Mouse (Mus musculus) hindbrain, postnatal 0 days (tissue): ENCODE measurements around the gene Slc24a3. TPM values are rescaled to one million over a fixed set of nuclear protein-coding genes. Genes with fewer than 3 reads are reported as not detected.
A peak's percentile ranks its signal among the peaks of the same experiment; 100 is the strongest.

Experiments used
- ATAC-seq: fragments of 200-750 bp; cut with Nextera tagmentation; 2 replicates; pipeline ENCODE4 v1.8.0; 2017; ENCODE audit warnings: mild to moderate bottlenecking, moderate TSS enrichment, moderate library complexity
- DNase-seq: peaks from one replicate; pipeline ENCODE4 v3.0.0-alpha.2; 2015; ENCODE audit warnings: low spot score
- H3K27ac ChIP-seq: fragments of 300-500 bp; sonication (generic); 2 replicates; pipeline ENCODE4 v1.5.1; 2014; ENCODE audit warnings: mild to moderate bottlenecking
- H3K27me3 ChIP-seq: fragments of 300-500 bp; sonication (generic); 2 replicates; pipeline ENCODE4 v1.6.1; 2014; ENCODE audit warnings: low read length, mixed read lengths; ENCODE audit not compliant: insufficient read depth
- H3K36me3 ChIP-seq: fragments of 300-500 bp; sonication (generic); 2 replicates; pipeline ENCODE4 v1.6.1; 2014; ENCODE audit warnings: low read length, mixed read lengths; ENCODE audit not compliant: insufficient read depth
- H3K4me1 ChIP-seq: fragments of 300-500 bp; sonication (generic); 2 replicates; pipeline ENCODE4 v1.6.1; 2014; ENCODE audit warnings: antibody characterized with exemption, low read length, mixed read lengths; ENCODE audit not compliant: insufficient read depth
- H3K4me2 ChIP-seq: fragments of 300-500 bp; sonication (generic); 2 replicates; pipeline ENCODE4 v1.6.1; 2014; ENCODE audit warnings: low read depth, mild to moderate bottlenecking, low read length, moderate library complexity, mixed read lengths
- H3K4me3 ChIP-seq: fragments of 300-500 bp; sonication (generic); 2 replicates; pipeline ENCODE4 v1.5.1; 2014; ENCODE audit warnings: low read length
- H3K9ac ChIP-seq: fragments of 300-500 bp; sonication (generic); replicated peaks from 2 replicates; pipeline ENCODE4 v1.6.1; 2014; ENCODE audit warnings: mild to moderate bottlenecking, low read length, moderate library complexity, mixed read lengths
- H3K9me3 ChIP-seq: fragments of 300-500 bp; sonication (generic); 2 replicates; pipeline ENCODE4 v1.6.1; 2016; ENCODE audit warnings: low read length, mixed read lengths
- CTCF ChIP-seq: IDR thresholded peaks from 2 replicates; pipeline ENCODE4 v1.5.1; 2016; ENCODE audit warnings: antibody characterized with exemption, control low read depth, low read depth
- WGBS: fragments of 180-500 bp; shearing (Covaris S2); extraction: QIAGEN DNeasy Blood & Tissue Kit; methylation state at CpG from one replicate; pipeline ENCODE4 v1.1.7; 2014; 5-methylcytosine and 5-hydroxymethylcytosine counted together
- polyA plus RNA-seq: library from polyadenylated mRNA; unstranded; fragments of >200 nt; fragmentation: Nextera tagmentation; extraction: Ambion mirVana; gene quantifications from 2 replicates; pipeline ENCODE4 v1.2.1, GENCODE M21; 2015
- total RNA-seq: library from RNA; depleted of rRNA; stranded (reverse); fragments of >200 nt; gene quantifications from 2 replicates; pipeline ENCODE4 v1.2.3, GENCODE M21; 2014

Gene Slc24a3
- total and polyA plus RNA-seq, 2 experiments from 2014 or later = 28.5 to 63.3 TPM

- Histone ChIP-seq H3K27me3 (no peaks in the 10 kb centered on the region), H3K36me3 (no peaks in the 10 kb centered on the region), H3K27ac (no peak overlapping the region), H3K9me3 (no peaks in the 10 kb centered on the region), H3K4me3 (no peak overlapping the region), H3K4me2 (no peak overlapping the region), H3K9ac (no peak overlapping the region), H3K4me1 (no peaks in the 10 kb centered on the region)
- ATAC-seq (no peak), DNase-seq (no peak)
- TF ChIP-seq CTCF = no peak
Measured at GRCm38 (mm10) chr2:145500231-145500630, 332.7 kb downstream of the Slc24a3 start.

DNA sequence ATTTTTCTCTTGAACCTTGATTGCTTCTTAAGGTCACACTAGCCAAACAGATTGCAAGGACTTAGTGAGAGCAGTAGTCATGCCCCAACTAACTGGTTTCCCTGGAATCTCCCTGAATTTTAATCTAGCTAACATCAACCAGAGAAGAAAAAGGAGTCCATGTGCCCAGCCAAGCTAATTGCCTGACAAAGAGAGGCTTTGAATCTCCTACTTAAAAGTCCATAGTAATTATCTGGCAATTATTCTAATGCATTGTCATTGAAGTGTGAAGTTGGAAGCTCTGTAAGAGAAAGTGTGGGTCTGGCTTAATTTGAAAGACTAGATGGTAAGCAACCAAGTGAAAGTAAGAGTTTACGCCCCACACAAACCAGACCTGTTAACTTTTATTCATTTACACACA is 333.9 kb downstream of the Slc24a3 start:
- Histone ChIP-seq H3K9ac (no peak overlapping the region), H3K36me3 (no peaks in the 10 kb centered on the region), H3K9me3 (no peaks in the 10 kb centered on the region), H3K4me3 (no peak overlapping the region), H3K4me2 (no peak overlapping the region), H3K27ac (no peak overlapping the region), H3K4me1 (no peaks in the 10 kb centered on the region), H3K27me3 (no peaks in the 10 kb centered on the region)
- DNase-seq (no peak), ATAC-seq (no peak)
- WGBS = 78% methylated on average over 1 of the region's 1 CpGs
- no peak for TF ChIP-seq CTCF

DNA sequence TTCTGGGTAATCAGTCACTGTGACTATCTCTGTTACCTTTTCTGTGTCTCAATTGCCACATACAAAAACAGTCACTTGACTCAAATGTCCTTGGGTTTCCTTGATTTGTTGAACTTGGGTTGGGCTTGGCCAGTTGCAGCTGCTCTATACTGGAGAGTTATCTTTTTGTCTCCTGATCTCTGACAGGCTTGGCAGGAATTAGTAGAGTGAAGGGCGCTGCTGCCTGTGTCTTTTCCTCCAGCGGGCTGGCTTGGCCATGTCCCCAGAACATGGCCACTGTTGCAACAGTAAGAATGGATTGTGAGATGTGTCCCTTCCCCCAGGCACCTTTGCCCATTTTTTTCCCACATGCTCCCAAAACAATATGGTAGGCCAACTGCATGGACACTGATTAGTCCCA is 340.1 kb downstream of the Slc24a3 start:
- no peaks in the 10 kb centered on the region for H3K9me3 ChIP-seq
- TF ChIP-seq CTCF = no peak

DNA sequence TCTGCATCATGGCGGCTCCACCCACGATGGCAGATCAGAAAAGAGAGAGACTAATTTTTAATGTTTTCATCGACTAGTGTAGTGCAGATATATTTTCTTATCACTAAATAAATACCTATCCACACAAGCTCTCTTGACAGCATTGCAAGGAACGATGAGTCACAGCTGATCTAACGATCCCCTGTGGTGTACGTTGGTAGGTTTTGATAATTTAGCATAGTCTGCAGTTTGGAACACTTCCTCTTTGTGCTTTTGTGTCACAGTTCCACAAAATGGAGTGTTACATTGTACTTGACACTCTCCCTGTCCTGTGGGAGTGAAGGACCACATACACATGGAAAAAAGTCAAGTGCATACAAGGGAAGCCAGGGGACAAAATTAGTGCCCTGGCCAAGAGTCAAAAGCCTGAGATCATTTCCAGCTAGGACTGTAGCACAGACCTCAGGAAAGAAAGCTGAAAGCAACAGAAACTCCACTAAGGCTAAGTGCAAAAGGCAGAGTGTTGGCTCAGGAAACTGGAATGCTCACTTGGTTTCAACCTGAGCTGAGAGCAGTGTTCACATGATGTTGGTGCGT is 343.2 kb downstream of the Slc24a3 start:
- H3K27ac ChIP-seq = no peak overlapping the region
- WGBS = 81% methylated on average over 7 of the region's 7 CpGs
- TF ChIP-seq CTCF = no peak

More for the DNA sequence above, 340.1 kb downstream of the Slc24a3 start:
- Histone ChIP-seq H3K27ac (no peak overlapping the region), H3K9ac (no peak overlapping the region), H3K27me3 (no peaks in the 10 kb centered on the region), H3K4me1 (no peaks in the 10 kb centered on the region), H3K4me3 (no peak overlapping the region), H3K4me2 (no peak overlapping the region), H3K36me3 (no peaks in the 10 kb centered on the region)
- ATAC-seq (no peak), DNase-seq (no peak)
- 71% methylated on average over 2 of the region's 2 CpGs for WGBS

GRCm38 (mm10) chr2:145515956-145516355 is 348.4 kb downstream of the Slc24a3 start:
- DNase-seq = no peak
- no peaks in the 10 kb centered on the region for H3K36me3 ChIP-seq
- no peak for TF ChIP-seq CTCF

More for the DNA sequence above, 343.2 kb downstream of the Slc24a3 start:
- no peak overlapping the region for H3K9ac ChIP-seq
- H3K9me3 ChIP-seq = no peaks in the 10 kb centered on the region
- H3K27me3 ChIP-seq = no peaks in the 10 kb centered on the region
- H3K36me3 ChIP-seq = no peaks in the 10 kb centered on the region
- H3K4me1 ChIP-seq = no peaks in the 10 kb centered on the region
- ATAC-seq (no peak), DNase-seq (no peak)
- H3K4me3 ChIP-seq = no peak overlapping the region
- H3K4me2 ChIP-seq = no peak overlapping the region

GRCm38 (mm10) chr2:145517346-145517745 is 349.8 kb downstream of the Slc24a3 start:
- WGBS = 47% methylated on average over 9 of the region's 9 CpGs
- Histone ChIP-seq H3K9ac (no peak overlapping the region), H3K4me3 (no peak overlapping the region), H3K9me3 (no peaks in the 10 kb centered on the region), H3K27me3 (no peaks in the 10 kb centered on the region), H3K4me2 (no peak overlapping the region), H3K27ac (no peak overlapping the region), H3K36me3 (no peaks in the 10 kb centered on the region), H3K4me1 (peaks cover 19% of the 10 kb centered on the region; the same call in 1 of the 2 replicates)
- ATAC-seq = peak; percentile 75
- TF ChIP-seq CTCF = peak; percentile 95
- DNase-seq = peak; percentile 90

More at GRCm38 (mm10) chr2:145515956-145516355, 348.4 kb downstream of the Slc24a3 start:
- Histone ChIP-seq H3K9ac (no peak overlapping the region), H3K27me3 (no peaks in the 10 kb centered on the region), H3K27ac (no peak overlapping the region), H3K9me3 (no peaks in the 10 kb centered on the region), H3K4me2 (no peak overlapping the region), H3K4me1 (peaks cover 6% of the 10 kb centered on the region; the same call in 1 of the 2 replicates), H3K4me3 (no peak overlapping the region)
- WGBS = 87% methylated on average over 4 of the region's 4 CpGs
- ATAC-seq = no peak

GRCm38 (mm10) chr2:145522017-145522416 is 354.5 kb downstream of the Slc24a3 start:
- no peaks in the 10 kb centered on the region for H3K36me3 ChIP-seq
- WGBS = 34% methylated on average over 3 of the region's 3 CpGs
- no peak for TF ChIP-seq CTCF
- no peak overlapping the region for H3K4me2 ChIP-seq
- peak; percentile 73 for DNase-seq
- H3K27me3 ChIP-seq = no peaks in the 10 kb centered on the region
- H3K27ac ChIP-seq = 0 out of 2 replicates have a peak overlapping the region, but pooled peaks have one; percentile 48
- no peak overlapping the region for H3K4me3 ChIP-seq
- no peak overlapping the region for H3K9ac ChIP-seq
- peaks cover 19% of the 10 kb centered on the region; the same call in 1 of the 2 replicates for H3K4me1 ChIP-seq
- H3K9me3 ChIP-seq = no peaks in the 10 kb centered on the region
- peak; percentile 72 for ATAC-seq
